Mouse (Mus musculus): ENCODE measurements around the gene Ilk. TPM values are rescaled to one million over a fixed set of nuclear protein-coding genes. Genes with fewer than 3 reads are reported as not detected.

The Ilk gene
- polyA plus RNA-seq, 1 experiment from 2014 or later, result 159 TPM

Other genes starting within 250 kb of the Ilk start
- gene Smpd1, start 182.2 kb upstream of the Ilk start, polyA plus RNA-seq (2016; fragmentation: Nextera tagmentation; extraction: Ambion mirVana), result 27.6 and 28.7 TPM in 2 replicates
- 6.3 and 6.7 TPM in 2 replicates for gene Apbb1, start 154.9 kb upstream of the Ilk start, polyA plus RNA-seq (2016; fragmentation: Nextera tagmentation; extraction: Ambion mirVana)
- gene Hpx, start 136.5 kb upstream of the Ilk start, polyA plus RNA-seq (2016; fragmentation: Nextera tagmentation; extraction: Ambion mirVana), result 81.9 and 84.3 TPM in 2 replicates
- gene Trim3, start 103.0 kb upstream of the Ilk start, polyA plus RNA-seq (2016; fragmentation: Nextera tagmentation; extraction: Ambion mirVana), result 7.7 and 8.0 TPM in 2 replicates
- 159 and 163 TPM in 2 replicates for gene Timm10b, start 96.5 kb upstream of the Ilk start, polyA plus RNA-seq (2016; fragmentation: Nextera tagmentation; extraction: Ambion mirVana)
- 24.5 and 26.8 TPM in 2 replicates for gene Arfip2, start 96.2 kb upstream of the Ilk start, polyA plus RNA-seq (2016; fragmentation: Nextera tagmentation; extraction: Ambion mirVana)
- 10.2 and 13.2 TPM in 2 replicates for gene Gm45799, start 96.0 kb upstream of the Ilk start, polyA plus RNA-seq (2016; fragmentation: Nextera tagmentation; extraction: Ambion mirVana)
- gene Dnhd1, start 85.8 kb upstream of the Ilk start, polyA plus RNA-seq (2016; fragmentation: Nextera tagmentation; extraction: Ambion mirVana), result 0.24 and 0.47 TPM in 2 replicates
- 28.8 and 29.1 TPM in 2 replicates for gene Rrp8, start 793 bp downstream of the Ilk start, polyA plus RNA-seq (2016; fragmentation: Nextera tagmentation; extraction: Ambion mirVana)
- 232 and 233 TPM in 2 replicates for gene Taf10, start 7.8 kb downstream of the Ilk start, polyA plus RNA-seq (2016; fragmentation: Nextera tagmentation; extraction: Ambion mirVana)
- 62.3 and 64.7 TPM in 2 replicates for gene Tpp1, start 15.6 kb downstream of the Ilk start, polyA plus RNA-seq (2016; fragmentation: Nextera tagmentation; extraction: Ambion mirVana)
- gene Dchs1, start 51.1 kb downstream of the Ilk start, polyA plus RNA-seq (2016; fragmentation: Nextera tagmentation; extraction: Ambion mirVana), result 1.9 and 2.0 TPM in 2 replicates
- 330 and 351 TPM in 2 replicates for gene Mrpl17, start 74.5 kb downstream of the Ilk start, polyA plus RNA-seq (2016; fragmentation: Nextera tagmentation; extraction: Ambion mirVana)
- gene Gm4070, start 217.4 kb downstream of the Ilk start, polyA plus RNA-seq (2016; fragmentation: Nextera tagmentation; extraction: Ambion mirVana), result 0.49 and 1.0 TPM in 2 replicates